Mouse (Mus musculus) E14TG2a.4 (cell line): ENCODE data around the gene Grik3.

Source experiments
- H3K27me3 ChIP-seq: 2 replicates; pipeline ENCODE4 v1.6.1; 2014; ENCODE audit warnings: low read length, control low read depth; ENCODE audit not compliant: insufficient read depth
- H3K36me3 ChIP-seq: 2 replicates; pipeline ENCODE4 v1.6.1; 2014; ENCODE audit warnings: low read length, control low read depth; ENCODE audit not compliant: insufficient read depth
- H3K4me1 ChIP-seq: replicated peaks from 2 replicates; pipeline ENCODE4 v1.6.1; 2014; ENCODE audit warnings: low read depth, low read length, control low read depth
- H3K4me3 ChIP-seq: replicated peaks from 2 replicates; pipeline ENCODE4 v1.5.1; 2014; ENCODE audit warnings: mild to moderate bottlenecking, low read length
- H3K9me3 ChIP-seq: 2 replicates; pipeline ENCODE4 v1.6.1; 2014; ENCODE audit warnings: low read length, control low read depth
- CTCF ChIP-seq: conservative IDR thresholded peaks from 2 replicates; pipeline ENCODE4 v1.5.1; 2014; ENCODE audit warnings: low read length
- NANOG ChIP-seq: IDR thresholded peaks from 2 replicates; pipeline ENCODE4 v1.6.1; 2014; ENCODE audit warnings: borderline replicate concordance, low read length, mixed read lengths
- POU5F1 ChIP-seq: IDR thresholded peaks from 2 replicates; pipeline ENCODE4 v1.6.1; 2014; ENCODE audit warnings: low read length, borderline replicate concordance

The Grik3 gene

GRCm38 (mm10) chr4:125487031-125487430 is 3.5 kb upstream of the Grik3 start:
- H3K9me3 ChIP-seq = no peaks in the 10 kb centered on the region
- H3K4me3 ChIP-seq = peak overlapping the region; percentile 39; the same call in 1 of the 2 replicates
- peaks cover 89% of the 10 kb centered on the region for H3K27me3 ChIP-seq
- H3K4me1 ChIP-seq = peaks cover 71% of the 10 kb centered on the region
- no peaks in the 10 kb centered on the region for H3K36me3 ChIP-seq
- TF ChIP-seq NANOG = no peak
- no peak for TF ChIP-seq CTCF
- no peak for TF ChIP-seq POU5F1

GRCm38 (mm10) chr4:125488796-125489637 is 1.5 kb upstream of the Grik3 start:
- Histone ChIP-seq H3K4me1 (peaks cover 90% of the 10 kb centered on the region), H3K27me3 (peaks cover 93% of the 10 kb centered on the region), H3K4me3 (peak overlapping the region; percentile 79), H3K9me3 (no peaks in the 10 kb centered on the region), H3K36me3 (no peaks in the 10 kb centered on the region)
- TF ChIP-seq POU5F1 (no peak), CTCF (no peak), NANOG (no peak)

GRCm38 (mm10) chr4:125489901-125490590 is 454 bp upstream of the Grik3 start:
- H3K27me3 ChIP-seq = peaks cover 84% of the 10 kb centered on the region
- no peaks in the 10 kb centered on the region for H3K36me3 ChIP-seq
- no peak for TF ChIP-seq POU5F1
- TF ChIP-seq CTCF = no peak
- no peak for TF ChIP-seq NANOG
- peak overlapping the region; percentile 79 for H3K4me3 ChIP-seq
- peaks cover 90% of the 10 kb centered on the region for H3K4me1 ChIP-seq
- H3K9me3 ChIP-seq = no peaks in the 10 kb centered on the region

GRCm38 (mm10) chr4:125491505-125492121 is 1.1 kb downstream of the Grik3 start:
- Histone ChIP-seq H3K36me3 (no peaks in the 10 kb centered on the region), H3K27me3 (peaks cover 70% of the 10 kb centered on the region), H3K4me3 (peak overlapping the region; percentile 79), H3K4me1 (peaks cover 90% of the 10 kb centered on the region), H3K9me3 (no peaks in the 10 kb centered on the region)
- no peak for TF ChIP-seq POU5F1
- no peak for TF ChIP-seq NANOG
- no peak for TF ChIP-seq CTCF

- no peaks in the 10 kb centered on the region for H3K9me3 ChIP-seq
- TF ChIP-seq POU5F1 = no peak
- no peak for TF ChIP-seq NANOG
- no peak for TF ChIP-seq CTCF
- peaks cover 65% of the 10 kb centered on the region for H3K27me3 ChIP-seq
Observed at GRCm38 (mm10) chr4:125492122-125492505, 1.6 kb downstream of the Grik3 start.

GRCm38 (mm10) chr4:125492706-125493105 is 2.2 kb downstream of the Grik3 start:
- Histone ChIP-seq H3K36me3 (no peaks in the 10 kb centered on the region), H3K27me3 (peaks cover 59% of the 10 kb centered on the region), H3K4me3 (peak overlapping the region; percentile 79; the same call in 1 of the 2 replicates), H3K9me3 (no peaks in the 10 kb centered on the region), H3K4me1 (peaks cover 90% of the 10 kb centered on the region)
- TF ChIP-seq NANOG (no peak), POU5F1 (no peak), CTCF (no peak)

More at GRCm38 (mm10) chr4:125492122-125492505, 1.6 kb downstream of the Grik3 start:
- peak overlapping the region; percentile 79 for H3K4me3 ChIP-seq
- no peaks in the 10 kb centered on the region for H3K36me3 ChIP-seq
- peaks cover 90% of the 10 kb centered on the region for H3K4me1 ChIP-seq

- no peak for TF ChIP-seq CTCF
- no peak for TF ChIP-seq NANOG
- Histone ChIP-seq H3K4me1 (peaks cover 90% of the 10 kb centered on the region), H3K9me3 (no peaks in the 10 kb centered on the region), H3K4me3 (no peak overlapping the region), H3K27me3 (peaks cover 55% of the 10 kb centered on the region), H3K36me3 (no peaks in the 10 kb centered on the region)
Observed at GRCm38 (mm10) chr4:125493124-125493523, 2.6 kb downstream of the Grik3 start.

GRCm38 (mm10) chr4:125495477-125495876 is 5.0 kb downstream of the Grik3 start:
- peak; percentile 22 for TF ChIP-seq CTCF
- TF ChIP-seq NANOG = peak; percentile 55; the same call in 1 of the 2 replicates
- no peak for TF ChIP-seq POU5F1
- Histone ChIP-seq H3K4me3 (peak overlapping the region; percentile 43), H3K4me1 (peaks cover 95% of the 10 kb centered on the region), H3K36me3 (no peaks in the 10 kb centered on the region), H3K27me3 (peaks cover 34% of the 10 kb centered on the region), H3K9me3 (no peaks in the 10 kb centered on the region)
